Mouse (Mus musculus): ENCODE data around the gene Slfn4. TPM values are rescaled to one million over a fixed set of nuclear protein-coding genes. Genes with fewer than 3 reads are reported as not detected.

Slfn4 gene
- polyA plus RNA-seq (2015; fragmentation: Illumina TruSeq; extraction: RNeasy Lipid Tissue Mini Kit (QIAGEN cat#74804); ENCODE audit: insufficient read depth, low replicate concordance), result 15.5 TPM

GRCm38 (mm10) chr11:83174948-83175539 lies at the start of gene Slfn4:
Gene Slfn4, plus strand, starts transcription at chr11:83175186.

GRCm38 (mm10) chr11:83191134-83191893 lies 16.3 kb downstream of the Slfn4 start, which contains the start of gene Slfn3:
Gene Slfn3, plus strand, starts transcription at chr11:83191330.

Other genes starting within 250 kb of the Slfn4 start
- gene Slfn5, start 223.8 kb upstream of the Slfn4 start, polyA plus RNA-seq (2015; fragmentation: Illumina TruSeq; extraction: RNeasy Lipid Tissue Mini Kit (QIAGEN cat#74804); ENCODE audit: insufficient read depth, low replicate concordance), result 69.7 TPM
- gene Slfn9, start 183.4 kb upstream of the Slfn4 start, polyA plus RNA-seq (2015; fragmentation: Illumina TruSeq; extraction: RNeasy Lipid Tissue Mini Kit (QIAGEN cat#74804); ENCODE audit: insufficient read depth, low replicate concordance), result 7.9 TPM
- gene Slfn8, start 154.4 kb upstream of the Slfn4 start, polyA plus RNA-seq (2015; fragmentation: Illumina TruSeq; extraction: RNeasy Lipid Tissue Mini Kit (QIAGEN cat#74804); ENCODE audit: insufficient read depth, low replicate concordance), result 77.5 TPM
- 306 TPM for gene Slfn2, start 110.1 kb upstream of the Slfn4 start, polyA plus RNA-seq (2015; fragmentation: Illumina TruSeq; extraction: RNeasy Lipid Tissue Mini Kit (QIAGEN cat#74804); ENCODE audit: insufficient read depth, low replicate concordance)
- gene Slfn1, start 58.3 kb upstream of the Slfn4 start, polyA plus RNA-seq (2015; fragmentation: Illumina TruSeq; extraction: RNeasy Lipid Tissue Mini Kit (QIAGEN cat#74804); ENCODE audit: insufficient read depth, low replicate concordance), result 71.6 TPM
- 5.7 TPM for gene Slfn3, start 16.1 kb downstream of the Slfn4 start, polyA plus RNA-seq (2015; fragmentation: Illumina TruSeq; extraction: RNeasy Lipid Tissue Mini Kit (QIAGEN cat#74804); ENCODE audit: insufficient read depth, low replicate concordance)
- 12.9 TPM for gene Slfn14, start 111.5 kb downstream of the Slfn4 start, polyA plus RNA-seq (2015; fragmentation: Illumina TruSeq; extraction: RNeasy Lipid Tissue Mini Kit (QIAGEN cat#74804); ENCODE audit: insufficient read depth, low replicate concordance)
- gene Ap2b1, start 123.8 kb downstream of the Slfn4 start, polyA plus RNA-seq (2015; fragmentation: Illumina TruSeq; extraction: RNeasy Lipid Tissue Mini Kit (QIAGEN cat#74804); ENCODE audit: insufficient read depth, low replicate concordance), result 105 TPM
- gene Pex12, start 127.4 kb downstream of the Slfn4 start, polyA plus RNA-seq (2015; fragmentation: Illumina TruSeq; extraction: RNeasy Lipid Tissue Mini Kit (QIAGEN cat#74804); ENCODE audit: insufficient read depth, low replicate concordance), result 14.9 TPM
- 0.10 TPM for gene Rasl10b, start 234.0 kb downstream of the Slfn4 start, polyA plus RNA-seq (2015; fragmentation: Illumina TruSeq; extraction: RNeasy Lipid Tissue Mini Kit (QIAGEN cat#74804); ENCODE audit: insufficient read depth, low replicate concordance)